Mouse (Mus musculus) liver, embryonic 11.5 days (tissue): ENCODE data around the gene Mrpl51. TPM values are rescaled to one million over a fixed set of nuclear protein-coding genes. Genes with fewer than 3 reads are reported as not detected.
A peak's percentile ranks its signal among the peaks of the same experiment; 100 is the strongest.

Experiments used
- ATAC-seq: fragments of 200-750 bp; cut with Nextera tagmentation; replicated peaks from 2 replicates; pipeline ENCODE4 v1.8.0; 2017; ENCODE audit warnings: moderate number of reproducible peaks, mild to moderate bottlenecking, moderate TSS enrichment, moderate library complexity; ENCODE audit not compliant: low FRiP score
- DNase-seq: peaks from one replicate; pipeline ENCODE4 v3.0.0-alpha.2; 2017; ENCODE audit warnings: low spot score
- H3K27ac ChIP-seq: fragments of 300-500 bp; sonication (generic); 2 replicates; pipeline ENCODE4 v1.5.1; 2014; ENCODE audit warnings: mild to moderate bottlenecking, low read depth, low read length, control low read depth
- H3K27me3 ChIP-seq: fragments of 300-500 bp; sonication (generic); replicated peaks from 2 replicates; pipeline ENCODE4 v1.6.1; 2014; ENCODE audit warnings: low read length, mixed read lengths; ENCODE audit not compliant: control insufficient read depth, insufficient read depth
- H3K36me3 ChIP-seq: fragments of 300-500 bp; sonication (generic); 2 replicates; pipeline ENCODE4 v1.6.1; 2014; ENCODE audit warnings: mild to moderate bottlenecking, low read length, moderate library complexity, mixed read lengths; ENCODE audit not compliant: control insufficient read depth, insufficient read depth
- H3K4me1 ChIP-seq: fragments of 300-500 bp; sonication (generic); replicated peaks from 2 replicates; pipeline ENCODE4 v1.6.1; 2014; ENCODE audit warnings: low read length, mixed read lengths; ENCODE audit not compliant: control insufficient read depth, insufficient read depth
- H3K4me2 ChIP-seq: fragments of 300-500 bp; sonication (generic); 2 replicates; pipeline ENCODE4 v1.6.1; 2014; ENCODE audit warnings: mild to moderate bottlenecking, control low read depth, moderate library complexity
- H3K4me3 ChIP-seq: fragments of 300-500 bp; sonication (generic); 2 replicates; pipeline ENCODE4 v1.5.1; 2014; ENCODE audit warnings: low read depth, low read length, control low read depth
- H3K9ac ChIP-seq: fragments of 300-500 bp; sonication (generic); 2 replicates; pipeline ENCODE4 v1.6.1; 2014; ENCODE audit warnings: low read depth, low read length, control low read depth
- H3K9me3 ChIP-seq: fragments of 300-500 bp; sonication (generic); 2 replicates; pipeline ENCODE4 v1.6.1; 2016; ENCODE audit warnings: low read length, inconsistent platforms, mixed read lengths; ENCODE audit not compliant: control insufficient read depth
- WGBS: fragments of 180-500 bp; shearing (Covaris S2); extraction: QIAGEN DNeasy Blood & Tissue Kit; methylation state at CpG from one replicate; pipeline ENCODE4 v1.1.7; 2014; 5-methylcytosine and 5-hydroxymethylcytosine counted together
- polyA plus RNA-seq: library from polyadenylated mRNA; unstranded; fragments of >200 nt; fragmentation: Nextera tagmentation; extraction: Ambion mirVana; gene quantifications from 2 replicates; pipeline ENCODE4 v1.2.1, GENCODE M21; 2014

Mrpl51 gene
- 287 and 311 TPM in 2 replicates for polyA plus RNA-seq

GRCm38 (mm10) chr6:125191332-125192015 lies at the start of gene Mrpl51, which contains the start of gene Ncapd2:
Mrpl51 (plus strand) TSS chr6:125191801.
Ncapd2 (minus strand) TSS chr6:125191701.
- DNase-seq (peak; percentile 96), ATAC-seq (peak; percentile 91)
- H3K9ac ChIP-seq: peak within 1 kb of the TSS; percentile 93
- H3K9me3 ChIP-seq: no peaks in the 10 kb centered on the region
- peaks cover 3% of the 10 kb centered on the region; the same call in 1 of the 2 replicates for H3K4me1 ChIP-seq
- H3K27ac ChIP-seq: peak within 1 kb of the TSS; percentile 100
- peaks cover 45% of the 10 kb centered on the region for H3K36me3 ChIP-seq
- H3K27me3 ChIP-seq: no peaks in the 10 kb centered on the region
- peak within 1 kb of the TSS; percentile 86 for H3K4me2 ChIP-seq
- H3K4me3 ChIP-seq: peak within 1 kb of the TSS; percentile 75
- WGBS: under 1% methylated on average over 54 of the region's 54 CpGs

- Histone ChIP-seq H3K4me2 (no peak overlapping the region), H3K9me3 (no peaks in the 10 kb centered on the region), H3K4me3 (no peak overlapping the region), H3K9ac (no peak overlapping the region), H3K36me3 (peaks cover 57% of the 10 kb centered on the region), H3K4me1 (peaks cover 25% of the 10 kb centered on the region), H3K27me3 (no peaks in the 10 kb centered on the region), H3K27ac (no peak overlapping the region; the same call in 1 of the 2 replicates)
- DNase-seq (no peak), ATAC-seq (no peak)
- 90% methylated on average over 8 of the region's 8 CpGs for WGBS
Measured at GRCm38 (mm10) chr6:125142436-125142835, 49.2 kb upstream of the Mrpl51 start.

GRCm38 (mm10) chr6:125143128-125143527 lies 48.5 kb upstream of the Mrpl51 start:
- DNase-seq: no peak
- Histone ChIP-seq H3K27me3 (no peaks in the 10 kb centered on the region), H3K4me2 (no peak overlapping the region), H3K36me3 (peaks cover 52% of the 10 kb centered on the region), H3K9me3 (no peaks in the 10 kb centered on the region), H3K27ac (no peak overlapping the region), H3K4me1 (peaks cover 32% of the 10 kb centered on the region), H3K4me3 (no peak overlapping the region), H3K9ac (no peak overlapping the region)
- WGBS: 79% methylated on average over 3 of the region's 3 CpGs
- no peak for ATAC-seq

- Histone ChIP-seq H3K9ac (no peak overlapping the region), H3K4me3 (no peak overlapping the region), H3K4me2 (no peak overlapping the region), H3K9me3 (no peaks in the 10 kb centered on the region), H3K36me3 (peaks cover 46% of the 10 kb centered on the region), H3K27me3 (no peaks in the 10 kb centered on the region), H3K27ac (0 out of 2 replicates have a peak overlapping the region, but pooled peaks have one; percentile 46), H3K4me1 (peaks cover 40% of the 10 kb centered on the region)
- ATAC-seq: no peak
- DNase-seq: no peak
- WGBS: 83% methylated on average over 9 of the region's 9 CpGs
Measured at GRCm38 (mm10) chr6:125143904-125144303, 47.7 kb upstream of the Mrpl51 start.

GRCm38 (mm10) chr6:125145001-125145400 lies 46.6 kb upstream of the Mrpl51 start, which contains the start of gene Iffo1:
Iffo1 (plus strand) TSS chr6:125145241.
- peak within 1 kb of the TSS; percentile 78 for H3K9ac ChIP-seq
- H3K9me3 ChIP-seq: no peaks in the 10 kb centered on the region
- H3K36me3 ChIP-seq: peaks cover 35% of the 10 kb centered on the region
- DNase-seq (peak; percentile 84), ATAC-seq (peak; percentile 92)
- H3K27ac ChIP-seq: peak within 1 kb of the TSS; percentile 73
- H3K4me1 ChIP-seq: peaks cover 43% of the 10 kb centered on the region
- H3K4me2 ChIP-seq: peak within 1 kb of the TSS; percentile 98
- WGBS: under 1% methylated on average over 16 of the region's 16 CpGs
- H3K4me3 ChIP-seq: peak within 1 kb of the TSS; percentile 78
- H3K27me3 ChIP-seq: no peaks in the 10 kb centered on the region

- peaks cover 43% of the 10 kb centered on the region for H3K4me1 ChIP-seq
Measured at GRCm38 (mm10) chr6:125145479-125145951, 46.1 kb upstream of the Mrpl51 start.

GRCm38 (mm10) chr6:125146148-125146547 lies 45.5 kb upstream of the Mrpl51 start:
- peak overlapping the region; percentile 98 for H3K4me2 ChIP-seq
- ATAC-seq: no peak
- peaks cover 25% of the 10 kb centered on the region for H3K36me3 ChIP-seq
- peak overlapping the region; percentile 78 for H3K4me3 ChIP-seq
- no peak for DNase-seq
- peak overlapping the region; percentile 78 for H3K9ac ChIP-seq
- H3K9me3 ChIP-seq: no peaks in the 10 kb centered on the region
- H3K27ac ChIP-seq: no peak overlapping the region; the same call in 1 of the 2 replicates
- H3K4me1 ChIP-seq: peaks cover 43% of the 10 kb centered on the region
- WGBS: 65% methylated on average over 7 of the region's 7 CpGs
- no peaks in the 10 kb centered on the region for H3K27me3 ChIP-seq

More at GRCm38 (mm10) chr6:125145479-125145951, 46.1 kb upstream of the Mrpl51 start:
- ATAC-seq (peak; percentile 61), DNase-seq (no peak)
- H3K9ac ChIP-seq: peak overlapping the region; percentile 78
- peak overlapping the region; percentile 98 for H3K4me2 ChIP-seq
- peak overlapping the region; percentile 78 for H3K4me3 ChIP-seq
- no peaks in the 10 kb centered on the region for H3K9me3 ChIP-seq
- 2% methylated on average over 35 of the region's 35 CpGs for WGBS
- no peaks in the 10 kb centered on the region for H3K27me3 ChIP-seq
- H3K36me3 ChIP-seq: peaks cover 30% of the 10 kb centered on the region
- peak overlapping the region; percentile 73 for H3K27ac ChIP-seq

- WGBS: 62% methylated on average over 4 of the region's 4 CpGs
Measured at GRCm38 (mm10) chr6:125146797-125147196, 44.8 kb upstream of the Mrpl51 start.

More at GRCm38 (mm10) chr6:125146797-125147196, 44.8 kb upstream of the Mrpl51 start:
- Histone ChIP-seq H3K27ac (peak overlapping the region; percentile 2; the same call in 1 of the 2 replicates), H3K4me2 (peak overlapping the region; percentile 98), H3K9me3 (no peaks in the 10 kb centered on the region), H3K27me3 (no peaks in the 10 kb centered on the region), H3K4me3 (peak overlapping the region; percentile 78), H3K36me3 (peaks cover 19% of the 10 kb centered on the region), H3K9ac (0 out of 2 replicates have a peak overlapping the region, but pooled peaks have one; percentile 28), H3K4me1 (peaks cover 43% of the 10 kb centered on the region)
- DNase-seq (no peak), ATAC-seq (no peak)
